Mouse (Mus musculus): ENCODE data around the gene Sbno2. TPM values are rescaled to one million over a fixed set of nuclear protein-coding genes. Genes with fewer than 3 reads are reported as not detected.
A peak's percentile ranks its signal among the peaks of the same experiment; 100 is the strongest.

Gene Sbno2
- total RNA-seq (2021): 66.1 and 73.2 TPM in 2 replicates
- long read RNA-seq, partial matches to known transcripts: 28 of 55 reads
- long read RNA-seq, other reads (novel, unspliced or antisense): 27 of 55 reads

- DNase-seq: no peak
Measured at GRCm38 (mm10) chr10:80105460-80105859, at the start of gene Sbno2. Gene Sbno2 (minus strand): TSS chr10:80105571.

GRCm38 (mm10) chr10:80154384-80154783, 49.0 kb upstream of the Sbno2 start:
- no peak for DNase-seq

GRCm38 (mm10) chr10:80153713-80154112, 48.3 kb upstream of the Sbno2 start:
- no peak for DNase-seq

- peak; percentile 83 for DNase-seq
Measured at GRCm38 (mm10) chr10:80152873-80153260, 47.5 kb upstream of the Sbno2 start.

- DNase-seq: no peak
Measured at GRCm38 (mm10) chr10:80152071-80152872, 46.9 kb upstream of the Sbno2 start.

- DNase-seq: peak; percentile 70
Measured at GRCm38 (mm10) chr10:80151211-80152034, 46.1 kb upstream of the Sbno2 start.

GRCm38 (mm10) chr10:80150226-80151210, 45.1 kb upstream of the Sbno2 start:
- peak; percentile 55 for DNase-seq

- DNase-seq: peak; percentile 97
Measured at GRCm38 (mm10) chr10:80149291-80150225, 44.2 kb upstream of the Sbno2 start.

GRCm38 (mm10) chr10:80148610-80149290, 43.4 kb upstream of the Sbno2 start:
- peak; percentile 96 for DNase-seq

- DNase-seq: peak; percentile 91
Measured at GRCm38 (mm10) chr10:80147719-80148601, 42.6 kb upstream of the Sbno2 start, which contains the start of gene Midn. Gene Midn (plus strand): TSS chr10:80148272.

- DNase-seq: no peak
Measured at GRCm38 (mm10) chr10:80147146-80147718, 41.9 kb upstream of the Sbno2 start.

- no peak for DNase-seq
Measured at GRCm38 (mm10) chr10:80146568-80147011, 41.2 kb upstream of the Sbno2 start.

GRCm38 (mm10) chr10:80145896-80146295, 40.5 kb upstream of the Sbno2 start:
- peak; percentile 53 for DNase-seq

- DNase-seq: peak; percentile 78
Measured at GRCm38 (mm10) chr10:80144864-80145838, 39.8 kb upstream of the Sbno2 start.

- no peak for DNase-seq
Measured at GRCm38 (mm10) chr10:80144159-80144558, 38.8 kb upstream of the Sbno2 start.

- DNase-seq: no peak
Measured at GRCm38 (mm10) chr10:80143664-80144063, 38.3 kb upstream of the Sbno2 start.

- no peak for DNase-seq
Measured at GRCm38 (mm10) chr10:80142530-80142925, 37.2 kb upstream of the Sbno2 start.

Data from adrenal gland, postnatal 25 days (tissue).